Mouse (Mus musculus): ENCODE data around the gene Ccdc159.

DNA sequence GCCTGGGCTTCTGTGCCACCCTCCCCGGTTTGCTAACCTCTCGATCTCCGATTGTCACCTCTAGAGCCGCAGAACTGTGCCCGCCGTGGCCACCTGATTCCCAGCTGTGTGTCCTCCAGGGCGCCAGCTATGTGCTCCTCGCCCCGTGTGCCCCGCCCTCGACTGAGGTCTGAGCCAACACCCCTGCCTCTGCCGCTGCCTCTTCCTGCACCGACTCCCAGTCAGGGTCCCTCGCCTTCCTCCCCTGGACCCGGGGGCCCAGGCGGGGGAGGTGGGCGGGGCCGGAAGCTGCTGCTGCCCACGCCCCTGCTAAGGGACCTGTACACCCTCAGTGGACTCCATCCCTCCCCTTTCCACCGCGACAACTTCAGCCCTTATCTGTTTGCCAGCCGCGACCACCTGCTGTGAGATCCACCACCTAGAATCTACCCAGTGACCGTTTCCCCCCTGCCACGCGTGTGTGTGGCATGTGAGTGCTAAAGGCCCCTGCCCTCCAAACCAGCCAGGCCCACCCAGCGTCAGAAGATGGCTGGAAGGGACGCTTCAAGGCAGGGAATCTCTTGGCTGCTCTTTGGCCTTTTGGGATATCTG lies 20.4 kb downstream of the Ccdc159 start:
- TF ChIP-seq CTCF (IDR thresholded peaks at IDR 0.05) (no peak), POLR2A (IDR thresholded peaks at IDR 0.05; ENCODE audit: insufficient read depth, low read depth, low read length) (no peak), EP300 (IDR thresholded peaks at IDR 0.05; ENCODE audit: insufficient read depth, low read depth, low read length) (no peak)

Measured in heart, adult 2 months (tissue).